In the genomic region with DNA sequence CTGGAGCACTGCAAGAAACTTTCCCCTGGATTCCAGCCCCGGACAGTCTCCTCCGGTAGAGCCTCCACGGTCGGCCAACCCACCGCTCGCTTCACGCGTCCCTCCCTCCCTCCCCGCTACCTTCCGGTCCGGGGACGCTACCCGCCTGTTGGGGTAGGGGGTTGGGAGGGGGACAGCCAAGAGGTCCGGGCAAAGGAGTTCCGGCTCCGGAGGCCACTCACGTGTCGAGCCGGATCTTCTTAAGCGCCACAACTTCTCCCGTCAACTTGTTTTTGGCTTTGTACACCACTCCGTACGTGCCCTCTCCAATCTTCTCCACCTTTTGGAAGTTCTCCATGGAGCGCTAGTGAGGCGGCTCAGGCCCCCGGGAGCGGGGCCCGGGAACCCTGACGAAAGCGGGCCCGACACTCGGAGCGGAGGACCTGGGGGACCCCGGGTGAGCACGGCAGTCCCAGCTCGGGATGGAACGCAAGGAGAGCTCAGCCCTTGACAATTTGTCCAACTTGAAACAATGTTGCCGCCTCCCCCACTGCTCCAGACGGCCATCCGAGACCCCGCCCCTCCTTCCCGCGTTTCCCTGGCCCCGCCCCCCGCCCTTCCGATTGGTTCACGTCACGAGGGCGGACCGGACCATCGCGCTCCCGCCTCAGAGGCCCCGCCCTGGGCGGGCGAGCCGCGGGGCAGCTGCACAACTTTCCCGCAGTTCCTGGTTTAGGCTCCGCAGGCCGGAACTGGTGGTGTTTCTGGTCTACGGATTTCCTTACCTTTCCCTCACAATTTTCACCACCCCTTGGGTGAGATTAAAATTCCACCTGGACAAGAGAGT, we compare ENCODE assay signal across 7 mouse cellular contexts. TPM values are rescaled to one million over a fixed set of nuclear protein-coding genes. Genes with fewer than 3 reads are reported as not detected.
A peak's percentile ranks its signal among the peaks of the same experiment; 100 is the strongest.
DNase-seq lines count a peak whose midpoint lies in the region; ATAC-seq and TF ChIP-seq lines count a peak whose summit lies in the region.

A gene (minus strand): TSS at position 541 of the 826 bp plus-strand sequence.

- DNase-seq in adrenal gland, adult 2 months = peak; percentile 95
- DNase-seq in embryo, embryonic 11.5 days (ENCODE audit: low read depth, low spot score) = peak; percentile 92
- DNase-seq in gastrocnemius, postnatal 4 days (ENCODE audit: low spot score in 2 of 2) = peak; percentile 92 to 94
- DNase-seq in left cerebral cortex, postnatal 4 days = peak; percentile 94

- peak within 1 kb of the TSS; percentile 96 for H3K27ac ChIP-seq in intestine, embryonic 16.5 days (ENCODE audit: low read length)
- H3K27ac ChIP-seq in midbrain, embryonic 12.5 days (replicated peaks) = peak within 1 kb of the TSS; percentile 77
- peak within 1 kb of the TSS; percentile 82 for H3K27ac ChIP-seq in small intestine, adult 2 months (ENCODE audit: insufficient read depth, low read depth, low read length)

- peak within 1 kb of the TSS; percentile 71 for H3K4me2 ChIP-seq in intestine, embryonic 16.5 days (ENCODE audit: low read depth, low read length)
- H3K4me2 ChIP-seq in midbrain, embryonic 12.5 days (replicated peaks) = peak within 1 kb of the TSS; percentile 63

- under 1% methylated on average over 62 of the region's 62 CpGs for WGBS in intestine, embryonic 16.5 days
- WGBS in midbrain, embryonic 12.5 days = under 1% methylated on average over 62 of the region's 62 CpGs
- under 1% methylated on average over 60 of the region's 62 CpGs for WGBS in small intestine, adult 2 months

- peaks cover 10% of the 10 kb centered on the region; the same call in 1 of the 2 replicates for H3K4me1 ChIP-seq in intestine, embryonic 16.5 days (ENCODE audit: control insufficient read depth, insufficient read depth, low read length)
- peaks cover 23% of the 10 kb centered on the region for H3K4me1 ChIP-seq in midbrain, embryonic 12.5 days
- peaks cover 3% of the 10 kb centered on the region; the same call in 1 of the 2 replicates for H3K4me1 ChIP-seq in small intestine, adult 2 months (ENCODE audit: control insufficient read depth, insufficient read depth, insufficient read length, low read length)

- peak within 1 kb of the TSS; percentile 84 for H3K4me3 ChIP-seq in intestine, embryonic 16.5 days (ENCODE audit: low read length)
- peak within 1 kb of the TSS; percentile 65 for H3K4me3 ChIP-seq in midbrain, embryonic 12.5 days
- H3K4me3 ChIP-seq in small intestine, adult 2 months (ENCODE audit: low read depth, low read length) = peak within 1 kb of the TSS; percentile 99

- H3K9me3 ChIP-seq in intestine, embryonic 16.5 days (ENCODE audit: control insufficient read depth, low read length) = no peaks in the 10 kb centered on the region
- H3K9me3 ChIP-seq in midbrain, embryonic 12.5 days = no peaks in the 10 kb centered on the region

- no peaks in the 10 kb centered on the region for H3K36me3 ChIP-seq in intestine, embryonic 16.5 days (ENCODE audit: control insufficient read depth, insufficient read depth, low read length)
- H3K36me3 ChIP-seq in midbrain, embryonic 12.5 days = peaks cover 22% of the 10 kb centered on the region
- H3K36me3 ChIP-seq in small intestine, adult 2 months (ENCODE audit: control insufficient read depth, insufficient read depth, low read length) = 0 out of 2 replicates have a peak, but pooled peaks cover 1% of the 10 kb centered on the region

- H3K27me3 ChIP-seq in intestine, embryonic 16.5 days (replicated peaks; ENCODE audit: control insufficient read depth, insufficient read depth, low read length) = no peaks in the 10 kb centered on the region
- H3K27me3 ChIP-seq in midbrain, embryonic 12.5 days = 0 out of 2 replicates have a peak, but pooled peaks cover 5% of the 10 kb centered on the region
- no peaks in the 10 kb centered on the region for H3K27me3 ChIP-seq in small intestine, adult 2 months (ENCODE audit: control insufficient read depth, insufficient read depth, low read length)

- intact Hi-C loops in left cerebral cortex, postnatal 4 days (cut with DNase I) = no loop called here

- H3K9ac ChIP-seq in intestine, embryonic 16.5 days (ENCODE audit: low read depth, low read length) = peak within 1 kb of the TSS; percentile 86
- peak within 1 kb of the TSS; percentile 65 for H3K9ac ChIP-seq in midbrain, embryonic 12.5 days (replicated peaks)

- ATAC-seq in intestine, embryonic 16.5 days = peak; percentile 95
- peak; percentile 94 for ATAC-seq in midbrain, embryonic 12.5 days (ENCODE audit: low FRiP score, low read depth)

- TF ChIP-seq CTCF in small intestine, adult 2 months (IDR thresholded peaks at IDR 0.05; ENCODE audit: extremely low read depth, insufficient read length, insufficient replicate concordance, low read depth, low read length) = no peak

- peak; percentile 93 for TF ChIP-seq POLR2A in small intestine, adult 2 months (IDR thresholded peaks at IDR 0.05; ENCODE audit: low read depth, low read length)

RNA-seq across cellular contexts. Expression of the gene that starts here (rescaled TPM):
- total RNA-seq in adrenal gland, adult 2 months (2021) = 10 to 100 TPM; 12.6 to 16.2 TPM
- 10.5 and 10.7 TPM in 2 replicates for polyA plus RNA-seq in adrenal gland, adult 2 months (2012; rRNA removed)
- 10 to 100 TPM; 38.7 to 42.8 TPM for total RNA-seq in gastrocnemius, postnatal 4 days (2021)
- polyA plus RNA-seq in intestine, embryonic 16.5 days (2015; fragmentation: Nextera tagmentation; extraction: Ambion mirVana) = 60.4 and 65.2 TPM in 2 replicates
- 10 to 100 TPM in 1 of 2 experiments, 1 to 10 TPM in 1; 8.1 to 10.0 TPM for total RNA-seq in left cerebral cortex, postnatal 4 days (2021)
- 76.4 and 85.5 TPM in 2 replicates for polyA plus RNA-seq in midbrain, embryonic 12.5 days (2016; fragmentation: Nextera tagmentation; extraction: Ambion mirVana)
- 4.2 and 6.1 TPM in 2 replicates for polyA plus RNA-seq in small intestine, adult 2 months (2012; rRNA removed)

Comparison
In these comparisons a context has a peak if more than half of its experiments do, and no peak if none do; other contexts are left out.
1. Peak in every context shown above with its lines: DNase-seq, ATAC-seq, H3K4me3 ChIP-seq and H3K27ac ChIP-seq.